Mouse (Mus musculus): ENCODE results near the gene Dr1. TPM values are rescaled to one million over a fixed set of nuclear protein-coding genes. Genes with fewer than 3 reads are reported as not detected.

Gene Dr1
- polyA plus RNA-seq (2017; shearing (Covaris generic)) = 38.3 TPM

GRCm38 (mm10) chr5:108268127-108269062 is at the start of gene Dr1:
Gene Dr1, plus strand, starts transcription at chr5:108268897.

DNA sequence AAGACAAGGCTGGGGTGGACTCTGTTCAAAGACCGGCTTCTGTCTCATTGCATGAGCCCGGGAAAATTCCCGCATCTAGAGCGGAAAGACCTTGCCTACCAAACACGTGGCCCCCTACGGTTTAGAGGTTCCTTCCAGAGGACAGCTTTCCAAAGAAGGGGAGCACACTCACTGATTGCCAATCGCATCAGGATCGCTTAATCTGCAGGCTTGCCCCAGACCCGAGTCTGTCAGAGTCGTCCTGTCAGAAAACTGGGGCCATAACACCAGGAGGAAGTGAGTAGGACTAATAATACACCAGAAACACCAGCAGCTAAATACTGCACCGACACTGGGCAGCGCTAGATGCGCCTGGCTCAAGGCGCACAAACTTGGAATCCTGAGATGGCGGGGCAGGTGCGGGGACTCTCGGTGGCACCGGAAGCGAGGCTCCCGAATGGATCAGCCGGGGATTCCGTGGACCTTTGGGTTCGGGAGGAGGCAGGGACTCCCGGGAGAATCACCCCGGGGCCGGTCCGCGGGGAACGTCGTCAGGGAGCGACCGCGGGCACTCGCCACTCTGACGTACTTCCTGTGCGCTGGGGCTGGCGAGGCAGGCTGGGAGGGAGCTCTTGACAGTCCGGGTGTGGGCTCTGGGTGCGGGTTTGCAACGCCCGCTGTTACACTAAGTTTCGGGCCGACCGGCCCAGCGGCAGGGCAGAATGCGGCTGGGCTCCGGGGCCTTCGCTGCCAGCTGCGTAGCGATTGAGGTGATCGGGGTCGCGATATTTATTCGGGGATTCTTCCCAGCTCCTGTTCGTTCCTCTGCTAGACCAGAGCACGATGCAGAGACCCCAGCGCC is 43.7 kb downstream of the Dr1 start, which contains the start of gene Pigg:
Gene Pigg (plus strand): TSS at position 386 of the 841 bp plus-strand sequence.

Other genes with a start within 250 kb of the Dr1 start
- gene Mtf2, start 203.2 kb upstream of the Dr1 start, polyA plus RNA-seq (2017; shearing (Covaris generic)) = 74.2 TPM
- gene Tmed5, start 136.3 kb upstream of the Dr1 start, polyA plus RNA-seq (2017; shearing (Covaris generic)) = 92.1 TPM
- 0.72 TPM for gene Ccdc18, start 136.0 kb upstream of the Dr1 start, polyA plus RNA-seq (2017; shearing (Covaris generic))
- 2.5 TPM for gene Pigg, start 43.7 kb downstream of the Dr1 start, polyA plus RNA-seq (2017; shearing (Covaris generic))
- not detected for gene Gm42517, start 99.0 kb downstream of the Dr1 start, polyA plus RNA-seq (2017; shearing (Covaris generic))
- gene Pde6b, start 119.5 kb downstream of the Dr1 start, polyA plus RNA-seq (2017; shearing (Covaris generic)) = not detected
- gene Atp5k, start 165.6 kb downstream of the Dr1 start, polyA plus RNA-seq (2017; shearing (Covaris generic)) = 101 TPM
- gene Mfsd7a, start 180.0 kb downstream of the Dr1 start, polyA plus RNA-seq (2017; shearing (Covaris generic)) = not detected
- 12.6 TPM for gene Pcgf3, start 192.3 kb downstream of the Dr1 start, polyA plus RNA-seq (2017; shearing (Covaris generic))